Mouse (Mus musculus): ENCODE measurements around the gene Ndufa13.

- no peak for TF ChIP-seq CTCF (IDR thresholded peaks at IDR 0.05; ENCODE audit: insufficient read depth, low read length)
- no peak for TF ChIP-seq POLR2A (IDR thresholded peaks at IDR 0.05; ENCODE audit: borderline replicate concordance, extremely low read depth, low read depth, low read length)
Measured at GRCm38 (mm10) chr8:69853869-69854268, 48.5 kb downstream of the Ndufa13 start.

Data from lung, adult 2 months (tissue).